ENCODE assay signal across 25 mouse cellular contexts in the genomic region with DNA sequence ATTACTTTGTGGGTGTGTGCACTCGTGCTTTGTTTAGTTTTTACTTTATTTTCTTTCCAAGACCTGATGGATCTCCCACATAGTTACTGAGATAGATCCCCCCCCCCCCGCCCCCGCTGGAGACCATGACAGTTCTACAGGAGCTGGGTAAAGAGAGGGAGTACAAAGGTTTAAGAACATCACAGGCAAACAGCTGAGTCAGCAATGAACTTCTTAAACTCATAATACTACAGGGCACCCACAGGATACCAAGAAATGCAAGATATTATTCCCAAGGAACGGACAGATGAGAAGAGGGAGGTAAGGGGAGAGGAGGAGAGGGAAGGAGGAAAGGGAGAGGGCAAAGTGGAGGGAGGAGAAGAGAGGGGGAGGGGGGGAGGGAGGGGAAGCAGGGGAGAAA. TPM values are rescaled to one million over a fixed set of nuclear protein-coding genes. Genes with fewer than 3 reads are reported as not detected.
"Had no signal": no experiment of that assay in that cellular context is flagged by ENCODE, and none has a peak within 500 bp of the region (broad histone marks: within the 10 kb centered on the region; RNA-seq: fewer than 3 reads in every experiment).

No protein-coding gene starts in this region.

- H3K4me1 ChIP-seq: embryonic facial prominence, embryonic 15.5 days; forebrain, embryonic 12.5 days; forebrain, embryonic 13.5 days; forebrain, embryonic 15.5 days had no signal

- H3K27ac ChIP-seq: embryonic facial prominence, embryonic 10.5 days; embryonic facial prominence, embryonic 12.5 days; embryonic facial prominence, embryonic 13.5 days; embryonic facial prominence, embryonic 15.5 days; forebrain, embryonic 10.5 days; forebrain, embryonic 12.5 days; forebrain, embryonic 13.5 days; forebrain, embryonic 15.5 days; gastrocnemius, adult 2 months; heart, adult 2 months had no signal

- DNase-seq: cerebellum, adult 9-11 months; cerebellum, postnatal 10 days; cerebellum, postnatal 14 days; cerebellum, postnatal 25 days; cerebellum, postnatal 36 days; embryo, embryonic 11 days; forebrain, postnatal 0 days; gastrocnemius, adult 2 months; gastrocnemius, postnatal 10 days; gastrocnemius, postnatal 14 days; gastrocnemius, postnatal 25 days; gastrocnemius, postnatal 36 days had no signal

- H3K9me3 ChIP-seq: embryonic facial prominence, embryonic 10.5 days; embryonic facial prominence, embryonic 12.5 days; embryonic facial prominence, embryonic 13.5 days; embryonic facial prominence, embryonic 15.5 days; forebrain, embryonic 10.5 days; forebrain, embryonic 12.5 days; forebrain, embryonic 13.5 days; forebrain, embryonic 15.5 days had no signal

- H3K36me3 ChIP-seq: embryonic facial prominence, embryonic 10.5 days; embryonic facial prominence, embryonic 12.5 days; embryonic facial prominence, embryonic 13.5 days; embryonic facial prominence, embryonic 15.5 days; forebrain, embryonic 10.5 days; forebrain, embryonic 12.5 days; forebrain, embryonic 15.5 days had no signal

- H3K4me3 ChIP-seq: embryonic facial prominence, embryonic 10.5 days; embryonic facial prominence, embryonic 12.5 days; embryonic facial prominence, embryonic 13.5 days; embryonic facial prominence, embryonic 15.5 days; erythroblast, embryonic 14.5 days; forebrain, embryonic 10.5 days; forebrain, embryonic 12.5 days; forebrain, embryonic 13.5 days; forebrain, embryonic 15.5 days; gastrocnemius, adult 2 months; heart, adult 2 months had no signal

- H3K4me2 ChIP-seq: embryonic facial prominence, embryonic 12.5 days; embryonic facial prominence, embryonic 13.5 days; embryonic facial prominence, embryonic 15.5 days; forebrain, embryonic 12.5 days; forebrain, embryonic 13.5 days; forebrain, embryonic 15.5 days had no signal

- H3K27me3 ChIP-seq: embryonic facial prominence, embryonic 12.5 days; embryonic facial prominence, embryonic 13.5 days; embryonic facial prominence, embryonic 15.5 days; forebrain, embryonic 15.5 days had no signal

- H3K9ac ChIP-seq: embryonic facial prominence, embryonic 12.5 days; embryonic facial prominence, embryonic 13.5 days; embryonic facial prominence, embryonic 15.5 days; forebrain, embryonic 12.5 days; forebrain, embryonic 13.5 days; forebrain, embryonic 15.5 days; forebrain, postnatal 0 days had no signal

RNA-seq across cellular contexts. Expression of a gene that starts 4.8 kb away (rescaled TPM):
- polyA plus RNA-seq: erythroblast, embryonic 14.5 days had no signal

RNA-seq across cellular contexts. Expression of a gene that starts 7.7 kb away (rescaled TPM):
- total RNA-seq: common myeloid progenitor, adult 5-6 weeks; gastrocnemius, adult 8-10 months; granulocyte monocyte progenitor cell, adult 5-6 weeks had no signal
- polyA plus RNA-seq: erythroblast, embryonic 14.5 days; forebrain, embryonic 13.5 days had no signal
